Mouse (Mus musculus) embryonic fibroblast, embryonic 13.5 days (primary cell): Measurements from ENCODE around the gene Alyref. TPM values are rescaled to one million over a fixed set of nuclear protein-coding genes. Genes with fewer than 3 reads are reported as not detected.
A peak's percentile ranks its signal among the peaks of the same experiment; 100 is the strongest.

Experiments
- H3K27ac ChIP-seq: 2 replicates; pipeline ENCODE4 v1.5.1; 2012; ENCODE audit warnings: low read length, control low read depth, inconsistent platforms; ENCODE audit not compliant: insufficient read depth
- H3K4me1 ChIP-seq: 2 replicates; pipeline ENCODE4 v1.6.1; 2011; ENCODE audit warnings: low read length; ENCODE audit not compliant: control insufficient read depth, insufficient read depth
- H3K4me3 ChIP-seq: 2 replicates; pipeline ENCODE4 v1.5.1; 2011; ENCODE audit warnings: mild to moderate bottlenecking, control low read depth, low read length; ENCODE audit not compliant: insufficient read depth
- CTCF ChIP-seq: IDR thresholded peaks from 2 replicates; pipeline ENCODE4 v1.5.1; 2011; ENCODE audit warnings: mild to moderate bottlenecking, control low read depth, low read length, moderate library complexity, borderline replicate concordance; ENCODE audit not compliant: insufficient read depth
- POLR2A ChIP-seq: IDR thresholded peaks from 2 replicates; pipeline ENCODE4 v1.6.1; 2011; ENCODE audit warnings: low read depth, mild to moderate bottlenecking, control low read depth, low read length, moderate library complexity
- polyA plus RNA-seq: library from polyadenylated mRNA; stranded (reverse); fragments of >200 nt; gene quantifications from 2 replicates; pipeline ENCODE4 v1.2.4, GENCODE M21; 2011; ENCODE audit warnings: low read depth; ENCODE audit not compliant: missing spikeins, insufficient read length

Gene Alyref
- polyA plus RNA-seq, 1 experiment = 150 TPM

DNA sequence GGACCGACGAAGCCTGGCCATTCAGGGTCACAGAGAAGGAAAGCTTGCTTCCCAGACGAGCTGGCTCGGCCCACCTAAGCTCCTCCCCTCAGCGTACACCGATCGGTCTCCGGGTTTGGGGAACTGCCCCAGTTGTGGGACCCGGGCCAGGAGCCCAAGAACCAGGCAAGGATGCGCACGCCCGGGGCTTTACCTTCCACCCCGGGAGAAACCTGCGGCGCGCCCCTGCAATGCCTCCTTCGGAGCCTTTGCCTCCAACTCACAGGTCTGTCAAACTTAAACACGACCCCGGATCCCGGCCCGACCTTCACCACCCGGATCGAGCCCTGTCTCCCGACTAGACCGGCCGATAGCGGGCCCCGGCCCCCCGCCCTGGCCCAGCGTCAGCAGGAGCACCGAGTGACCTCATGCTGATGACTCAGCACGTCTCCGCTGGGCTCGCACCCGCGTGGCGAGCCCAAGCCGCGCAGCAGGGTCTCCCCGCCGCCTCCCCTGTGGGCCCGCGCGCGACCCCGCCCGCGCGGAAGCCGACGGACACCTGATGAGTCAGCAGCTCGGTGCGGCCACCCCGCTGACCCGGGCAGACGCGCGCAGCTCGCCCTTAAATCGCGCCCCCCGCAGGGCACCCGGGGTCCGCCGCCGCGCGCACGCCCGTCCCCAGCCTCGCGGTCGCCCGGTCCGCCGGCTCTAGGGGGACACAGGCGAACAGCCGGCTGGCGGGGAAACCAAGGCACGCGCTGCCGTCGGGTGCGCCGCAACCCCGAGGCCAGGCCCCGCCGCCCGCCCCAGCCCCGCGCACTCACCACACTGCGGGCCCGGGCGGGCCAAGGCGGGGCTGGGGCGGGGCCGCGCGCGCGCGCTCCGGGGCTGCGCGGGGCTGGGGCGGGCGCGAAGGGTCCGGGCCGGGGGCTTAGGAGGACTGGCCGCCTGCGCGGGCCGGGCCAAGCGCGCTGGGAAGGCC is 34.7 kb upstream of the Alyref start:
- H3K4me1 ChIP-seq = peaks cover 8% of the 10 kb centered on the region; the same call in 1 of the 2 replicates
- peak overlapping the region; percentile 75 for H3K4me3 ChIP-seq
- peak overlapping the region; percentile 90 for H3K27ac ChIP-seq
- TF ChIP-seq CTCF = no peak
- TF ChIP-seq POLR2A = peak; percentile 58; the same call in 1 of the 2 replicates

GRCm38 (mm10) chr11:120631726-120632448 is 33.7 kb upstream of the Alyref start:
- peaks cover 8% of the 10 kb centered on the region; the same call in 1 of the 2 replicates for H3K4me1 ChIP-seq
- peak overlapping the region; percentile 90 for H3K27ac ChIP-seq
- TF ChIP-seq CTCF = no peak
- H3K4me3 ChIP-seq = peak overlapping the region; percentile 75

DNA sequence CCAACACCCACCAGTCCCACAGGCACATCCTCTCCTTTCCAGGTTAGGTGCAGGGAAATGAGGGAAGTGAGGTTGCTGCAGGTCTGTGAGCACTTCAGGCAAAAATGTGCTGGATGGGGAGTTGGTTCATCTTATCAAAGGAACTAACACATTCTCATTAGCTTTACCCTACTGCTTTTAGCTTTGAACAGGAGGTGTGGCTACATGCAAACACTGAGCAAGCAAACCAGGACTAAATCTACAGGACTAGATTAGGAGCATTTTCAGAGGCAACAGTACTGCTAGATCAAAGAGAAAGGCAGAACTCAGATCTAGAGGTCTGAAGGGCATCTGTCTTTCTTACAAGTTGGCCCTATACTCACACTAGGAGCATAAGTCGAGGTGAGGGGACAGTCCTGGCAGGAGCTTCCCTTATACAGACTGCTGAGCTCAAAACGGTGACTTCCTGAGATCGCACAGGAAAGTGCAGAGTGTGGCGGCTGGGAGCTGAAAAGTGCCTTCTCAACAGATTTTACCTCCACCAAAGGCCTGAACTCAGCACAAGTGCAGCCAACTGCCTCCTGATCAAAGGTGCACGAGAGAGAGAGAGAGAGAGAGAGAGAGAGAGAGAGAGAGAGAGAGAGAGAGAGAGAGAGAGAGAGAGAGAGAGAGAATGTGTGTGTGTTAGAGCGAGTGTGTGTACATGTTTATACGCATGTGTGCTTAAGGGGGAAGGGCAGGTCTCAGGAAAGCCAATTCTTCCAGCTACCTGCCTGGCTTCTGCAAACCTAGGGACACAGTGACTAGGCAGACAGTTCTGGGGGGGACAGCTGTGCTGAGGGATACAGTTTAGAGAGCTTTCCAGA is 32.9 kb upstream of the Alyref start:
- Histone ChIP-seq H3K4me1 (peaks cover 8% of the 10 kb centered on the region; the same call in 1 of the 2 replicates), H3K27ac (peak overlapping the region; percentile 90), H3K4me3 (peak overlapping the region; percentile 75)
- no peak for TF ChIP-seq CTCF
- TF ChIP-seq POLR2A = no peak

DNA sequence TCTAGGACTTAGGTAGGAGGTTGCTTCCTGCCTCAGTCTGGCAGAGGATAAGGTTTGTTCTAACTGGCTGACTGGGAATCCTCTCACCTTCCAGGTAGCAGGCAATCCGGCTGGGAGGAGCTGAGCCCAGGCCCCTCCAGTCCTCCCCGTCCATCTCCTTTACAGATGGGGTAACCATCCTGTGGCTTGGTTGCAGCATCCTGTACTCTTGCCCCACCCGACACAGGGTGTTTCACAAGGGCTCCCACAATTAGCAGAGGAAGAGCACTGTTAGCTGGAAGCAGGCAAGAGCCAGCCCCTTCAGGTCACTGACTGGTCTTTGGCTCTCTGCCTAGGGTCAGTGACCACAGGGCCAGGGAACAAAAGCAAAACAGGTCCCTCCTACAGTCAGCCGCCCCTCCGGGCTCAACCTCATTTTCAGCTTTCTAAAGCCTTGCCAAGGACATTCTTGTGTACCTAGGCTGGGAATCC is 32.3 kb upstream of the Alyref start:
- Histone ChIP-seq H3K4me3 (no peak overlapping the region; the same call in 1 of the 2 replicates), H3K4me1 (peaks cover 8% of the 10 kb centered on the region; the same call in 1 of the 2 replicates), H3K27ac (peak overlapping the region; percentile 90)
- TF ChIP-seq CTCF = no peak
- TF ChIP-seq POLR2A = no peak

DNA sequence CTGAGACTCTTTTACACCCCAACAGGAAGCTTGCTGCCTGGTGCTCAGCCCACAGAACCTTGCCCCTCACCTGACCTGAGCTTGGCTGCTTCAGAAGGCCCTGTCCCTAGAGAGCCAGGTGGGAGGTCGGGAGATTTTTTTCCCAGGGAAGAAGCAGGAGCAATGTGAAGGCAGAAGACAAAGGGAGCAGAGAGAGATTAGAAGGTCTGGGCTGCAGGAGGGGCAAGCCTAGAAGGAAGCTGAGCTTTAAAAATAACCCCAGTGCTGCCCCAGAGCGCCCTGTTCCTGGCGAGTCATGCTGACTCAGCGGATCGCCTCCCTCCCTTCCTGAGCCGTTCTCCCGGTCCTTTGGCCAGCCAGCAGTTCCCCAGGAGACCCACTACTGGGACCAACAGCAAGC is 31.7 kb upstream of the Alyref start:
- TF ChIP-seq POLR2A = no peak
- TF ChIP-seq CTCF = no peak
- Histone ChIP-seq H3K4me3 (no peak overlapping the region; the same call in 1 of the 2 replicates), H3K27ac (peak overlapping the region; percentile 90), H3K4me1 (peaks cover 8% of the 10 kb centered on the region; the same call in 1 of the 2 replicates)

- TF ChIP-seq POLR2A (no peak), CTCF (no peak)
- Histone ChIP-seq H3K4me1 (peaks cover 8% of the 10 kb centered on the region; the same call in 1 of the 2 replicates), H3K27ac (peak overlapping the region; percentile 90), H3K4me3 (no peak overlapping the region)
These were observed 31.2 kb upstream of the Alyref start for GRCm38 (mm10) chr11:120629341-120629730.

DNA sequence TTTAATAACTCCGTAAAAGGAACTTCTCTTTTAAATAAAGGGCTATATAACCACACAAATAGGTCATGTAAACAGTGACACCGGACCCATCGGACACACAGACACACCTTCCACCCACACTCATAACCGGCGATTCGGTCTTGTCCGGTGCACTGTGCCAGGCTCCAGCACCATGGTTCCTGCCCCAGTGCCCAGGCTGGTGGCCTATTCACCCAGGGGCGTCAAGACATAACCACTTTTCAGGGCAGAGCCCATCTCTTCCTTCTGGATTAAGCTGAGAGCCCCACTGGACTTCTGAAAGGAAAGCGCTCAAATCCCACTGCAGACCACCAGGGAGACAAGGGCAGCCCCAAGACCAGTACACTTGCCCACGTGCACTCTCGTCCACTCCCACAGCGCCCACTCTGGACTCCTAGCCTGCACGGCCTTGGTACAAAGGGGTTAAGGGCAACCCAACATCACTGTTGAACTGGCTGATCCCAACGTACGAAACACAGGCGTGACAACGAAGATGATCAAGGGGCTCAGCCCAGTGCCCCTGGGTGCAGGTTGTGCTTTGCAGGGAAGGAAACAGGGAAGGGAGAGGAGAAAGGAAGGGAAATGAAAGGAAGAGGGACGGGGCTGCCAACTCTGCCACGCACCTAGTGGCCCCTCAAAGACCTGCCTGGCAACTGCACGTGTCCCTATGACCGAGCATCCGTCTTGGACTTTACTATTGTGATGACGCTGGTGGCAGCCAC is 30.6 kb upstream of the Alyref start:
- no peak for TF ChIP-seq CTCF
- TF ChIP-seq POLR2A = no peak

GRCm38 (mm10) chr11:120627468-120628300 is 29.5 kb upstream of the Alyref start:
- peaks cover 8% of the 10 kb centered on the region; the same call in 1 of the 2 replicates for H3K4me1 ChIP-seq
- no peak overlapping the region for H3K4me3 ChIP-seq

More for the DNA sequence above, 30.6 kb upstream of the Alyref start:
- Histone ChIP-seq H3K27ac (no peak overlapping the region), H3K4me3 (no peak overlapping the region), H3K4me1 (peaks cover 8% of the 10 kb centered on the region; the same call in 1 of the 2 replicates)

More at GRCm38 (mm10) chr11:120627468-120628300, 29.5 kb upstream of the Alyref start:
- no peak overlapping the region for H3K27ac ChIP-seq
- TF ChIP-seq POLR2A (no peak), CTCF (no peak)
